ENCODE assay signal across 14 mouse cellular contexts in genomic region chr13:38659524-38660136, GRCm38 (mm10). TPM values are rescaled to one million over a fixed set of nuclear protein-coding genes. Genes with fewer than 3 reads are reported as not detected.
A peak's percentile ranks its signal among the peaks of the same experiment; 100 is the strongest.
DNase-seq lines count a peak whose midpoint lies in the region; ATAC-seq and TF ChIP-seq lines count a peak whose summit lies in the region.
"Had no signal": no experiment of that assay in that cellular context is flagged by ENCODE, and none has a peak within 500 bp of the region (broad histone marks: within the 10 kb centered on the region; RNA-seq: fewer than 3 reads in every experiment).

No protein-coding gene starts in this region.

- DNase-seq in forebrain, embryonic 10.5 days (ENCODE audit: extremely low spot score, low spot score): no peak
- DNase-seq in forebrain, embryonic 11.5 days (ENCODE audit: low spot score): no peak
- DNase-seq in thymus, adult 2 months: peak; percentile 7
- no peak for DNase-seq in thymus, postnatal 36 days
- DNase-seq in embryonic facial prominence, embryonic 10.5 days (ENCODE audit: low spot score): no peak
- no peak for DNase-seq in layer of hippocampus, adult 9-11 months

- TF ChIP-seq CTCF in thymus, adult 2 months (IDR thresholded peaks at IDR 0.05; ENCODE audit: borderline replicate concordance, control insufficient read depth, extremely low read depth, insufficient read depth, low read length, poor library complexity): no peak

- WGBS in forebrain, embryonic 10.5 days: 89% methylated on average over 12 of the region's 12 CpGs
- 86% methylated on average over 12 of the region's 12 CpGs for WGBS in forebrain, embryonic 11.5 days
- WGBS in thymus, adult 2 months: 96% methylated on average over 12 of the region's 12 CpGs
- 89% methylated on average over 12 of the region's 12 CpGs for WGBS in embryonic facial prominence, embryonic 10.5 days
- WGBS in midbrain, embryonic 15.5 days: 91% methylated on average over 12 of the region's 12 CpGs

- no peaks in the 10 kb centered on the region for H3K27me3 ChIP-seq in forebrain, embryonic 10.5 days (ENCODE audit: poor library complexity, severe bottlenecking)
- no peaks in the 10 kb centered on the region for H3K27me3 ChIP-seq in forebrain, embryonic 11.5 days (ENCODE audit: control insufficient read depth, insufficient read depth, low read length)
- no peaks in the 10 kb centered on the region for H3K27me3 ChIP-seq in thymus, adult 2 months (ENCODE audit: control insufficient read depth, insufficient read depth, low read length)
- H3K27me3 ChIP-seq in embryonic facial prominence, embryonic 10.5 days (replicated peaks; ENCODE audit: low read depth, poor library complexity, severe bottlenecking): no peaks in the 10 kb centered on the region
- no peaks in the 10 kb centered on the region for H3K27me3 ChIP-seq in midbrain, embryonic 15.5 days (replicated peaks)
- H3K27me3 ChIP-seq: heart, embryonic 12.5 days; hindbrain, embryonic 15.5 days; intestine, embryonic 15.5 days; limb, embryonic 13.5 days; neural tube, embryonic 13.5 days had no signal

- peak overlapping the region; percentile 92; the same call in 1 of the 2 replicates for H3K4me3 ChIP-seq in forebrain, embryonic 10.5 days
- H3K4me3 ChIP-seq in forebrain, embryonic 11.5 days (ENCODE audit: low read depth, low read length): no peak overlapping the region
- no peak overlapping the region for H3K4me3 ChIP-seq in thymus, adult 2 months (ENCODE audit: control insufficient read depth, insufficient read depth, low read length)
- H3K4me3 ChIP-seq in embryonic facial prominence, embryonic 10.5 days: peak overlapping the region; percentile 95; the same call in 1 of the 2 replicates
- H3K4me3 ChIP-seq in midbrain, embryonic 15.5 days: no peak overlapping the region; the same call in 1 of the 2 replicates

- ATAC-seq in forebrain, embryonic 11.5 days (replicated peaks; ENCODE audit: low FRiP score): no peak
- no peak for ATAC-seq in midbrain, embryonic 15.5 days (replicated peaks)

- no peak overlapping the region for H3K27ac ChIP-seq in forebrain, embryonic 10.5 days
- H3K27ac ChIP-seq in forebrain, embryonic 11.5 days (ENCODE audit: low read depth, low read length): no peak overlapping the region
- H3K27ac ChIP-seq in thymus, adult 2 months (ENCODE audit: control insufficient read depth, insufficient read depth, low read length): no peak overlapping the region
- no peak overlapping the region for H3K27ac ChIP-seq in embryonic facial prominence, embryonic 10.5 days (replicated peaks)
- H3K27ac ChIP-seq in midbrain, embryonic 15.5 days: no peak overlapping the region
- H3K27ac ChIP-seq: limb, embryonic 13.5 days; macrophage; neural tube, embryonic 13.5 days had no signal

- H3K4me2 ChIP-seq in forebrain, embryonic 11.5 days (ENCODE audit: low read depth, low read length, severe bottlenecking): no peak overlapping the region
- H3K4me2 ChIP-seq in midbrain, embryonic 15.5 days: no peak overlapping the region

- H3K9ac ChIP-seq in forebrain, embryonic 11.5 days (ENCODE audit: low read length): no peak overlapping the region
- no peak overlapping the region for H3K9ac ChIP-seq in midbrain, embryonic 15.5 days

- H3K9me3 ChIP-seq in forebrain, embryonic 10.5 days: 0 out of 2 replicates have a peak, but pooled peaks cover 3% of the 10 kb centered on the region
- H3K9me3 ChIP-seq in forebrain, embryonic 11.5 days (ENCODE audit: control insufficient read depth, low read length): no peaks in the 10 kb centered on the region
- 0 out of 2 replicates have a peak, but pooled peaks cover 2% of the 10 kb centered on the region for H3K9me3 ChIP-seq in embryonic facial prominence, embryonic 10.5 days
- H3K9me3 ChIP-seq in midbrain, embryonic 15.5 days: no peaks in the 10 kb centered on the region
- H3K9me3 ChIP-seq: hindbrain, embryonic 15.5 days; intestine, embryonic 15.5 days; limb, embryonic 13.5 days; midbrain, embryonic 10.5 days; neural tube, embryonic 13.5 days had no signal

- H3K4me1 ChIP-seq in forebrain, embryonic 10.5 days: peaks cover 12% of the 10 kb centered on the region
- peaks cover 3% of the 10 kb centered on the region; the same call in 1 of the 2 replicates for H3K4me1 ChIP-seq in forebrain, embryonic 11.5 days (replicated peaks; ENCODE audit: control insufficient read depth, insufficient read depth, low read length)
- H3K4me1 ChIP-seq in thymus, adult 2 months (replicated peaks; ENCODE audit: control insufficient read depth, insufficient read depth, low read length): peaks cover 4% of the 10 kb centered on the region
- peaks cover 13% of the 10 kb centered on the region for H3K4me1 ChIP-seq in embryonic facial prominence, embryonic 10.5 days
- H3K4me1 ChIP-seq in midbrain, embryonic 15.5 days: peaks cover 11% of the 10 kb centered on the region
- H3K4me1 ChIP-seq: intestine, embryonic 15.5 days had no signal

- no peak for TF ChIP-seq POLR2A in thymus, adult 2 months (IDR thresholded peaks at IDR 0.05; ENCODE audit: control insufficient read depth, extremely low read depth, insufficient read depth, low read length, poor library complexity)

- H3K36me3 ChIP-seq in forebrain, embryonic 10.5 days (replicated peaks): peaks cover 30% of the 10 kb centered on the region
- peaks cover 1% of the 10 kb centered on the region; the same call in 1 of the 2 replicates for H3K36me3 ChIP-seq in forebrain, embryonic 11.5 days (ENCODE audit: control insufficient read depth, insufficient read depth, low read length)
- peaks cover 3% of the 10 kb centered on the region; the same call in 1 of the 2 replicates for H3K36me3 ChIP-seq in thymus, adult 2 months (ENCODE audit: control insufficient read depth, insufficient read depth, low read length)
- peaks cover 27% of the 10 kb centered on the region for H3K36me3 ChIP-seq in embryonic facial prominence, embryonic 10.5 days (replicated peaks)
- H3K36me3 ChIP-seq in midbrain, embryonic 15.5 days (replicated peaks): peaks cover 2% of the 10 kb centered on the region; the same call in 1 of the 2 replicates

RNA-seq across cellular contexts. Expression of gene Eef1e1, which starts 0.8 kb away (rescaled TPM):
- 73.8 and 77.7 TPM in 2 replicates for polyA plus RNA-seq in forebrain, embryonic 10.5 days (2016; fragmentation: Nextera tagmentation; extraction: Ambion mirVana)
- 65.6 and 67.9 TPM in 2 replicates for polyA plus RNA-seq in forebrain, embryonic 11.5 days (2014; fragmentation: Nextera tagmentation; extraction: Ambion mirVana)
- 11.3 and 12.3 TPM in 2 replicates for polyA plus RNA-seq in thymus, adult 2 months (2012; rRNA removed)
- polyA plus RNA-seq in embryonic facial prominence, embryonic 10.5 days (2016; fragmentation: Nextera tagmentation; extraction: Ambion mirVana): 65.0 and 69.5 TPM in 2 replicates
- polyA plus RNA-seq in midbrain, embryonic 15.5 days (2015; fragmentation: Nextera tagmentation; extraction: Ambion mirVana): 106 and 107 TPM in 2 replicates

RNA-seq across cellular contexts. Expression of gene Bloc1s5, which starts 24.7 kb away (rescaled TPM):
- 24.2 and 27.0 TPM in 2 replicates for polyA plus RNA-seq in forebrain, embryonic 10.5 days (2016; fragmentation: Nextera tagmentation; extraction: Ambion mirVana)
- 22.2 and 25.2 TPM in 2 replicates for polyA plus RNA-seq in forebrain, embryonic 11.5 days (2014; fragmentation: Nextera tagmentation; extraction: Ambion mirVana)
- polyA plus RNA-seq in thymus, adult 2 months (2012; rRNA removed): 2.7 and 3.5 TPM in 2 replicates
- 21.9 and 22.1 TPM in 2 replicates for polyA plus RNA-seq in embryonic facial prominence, embryonic 10.5 days (2016; fragmentation: Nextera tagmentation; extraction: Ambion mirVana)
- polyA plus RNA-seq in midbrain, embryonic 15.5 days (2015; fragmentation: Nextera tagmentation; extraction: Ambion mirVana): 21.0 and 24.4 TPM in 2 replicates

Comparison
In these comparisons a context has a peak if more than half of its experiments do, and no peak if none do; other contexts are left out.
1. H3K4me3 ChIP-seq: peak in forebrain, embryonic 10.5 days (single experiment) and embryonic facial prominence, embryonic 10.5 days (single experiment); none in forebrain, embryonic 11.5 days (single experiment), thymus, adult 2 months (single experiment) and midbrain, embryonic 15.5 days (single experiment).